Mouse (Mus musculus): ENCODE results near the gene Olfr576. TPM values are rescaled to one million over a fixed set of nuclear protein-coding genes. Genes with fewer than 3 reads are reported as not detected.

Olfr576 gene
- polyA plus RNA-seq, 1 experiment: not detected

GRCm38 (mm10) chr7:102948167-102948566, 14.3 kb upstream of the Olfr576 start, which contains the start of gene Olfr574:
Gene Olfr574 (plus strand): TSS chr7:102948467.
- no peak for TF ChIP-seq TCF3 (IDR thresholded peaks at IDR 0.05; ENCODE audit: insufficient read length, low read depth)
- H3K79me2 ChIP-seq (ENCODE audit: control insufficient read depth, insufficient read depth): no peaks in the 10 kb centered on the region
- no peaks in the 10 kb centered on the region for H3K36me3 ChIP-seq (ENCODE audit: control insufficient read depth, insufficient read depth)
- no peak within 1 kb of the TSS for H3ac ChIP-seq (ENCODE audit: control insufficient read depth, insufficient read length)
- H3K27me3 ChIP-seq (ENCODE audit: control insufficient read depth, insufficient read depth, insufficient read length): no peaks in the 10 kb centered on the region
- no peak within 1 kb of the TSS for H3K4me2 ChIP-seq (ENCODE audit: low read depth)
- H3K4me3 ChIP-seq: no peak within 1 kb of the TSS

GRCm38 (mm10) chr7:102950732-102951131, 11.7 kb upstream of the Olfr576 start:
- H3K79me2 ChIP-seq (ENCODE audit: control insufficient read depth, insufficient read depth): no peaks in the 10 kb centered on the region
- no peak overlapping the region for H3K4me3 ChIP-seq
- no peak overlapping the region for H3K4me2 ChIP-seq (ENCODE audit: low read depth)
- H3K36me3 ChIP-seq (ENCODE audit: control insufficient read depth, insufficient read depth): no peaks in the 10 kb centered on the region
- TF ChIP-seq USF1 (IDR thresholded peaks at IDR 0.05; ENCODE audit: low read depth) (no peak), POLR2AphosphoS2 (IDR thresholded peaks at IDR 0.05; ENCODE audit: insufficient read length, low read depth) (no peak), REST (IDR thresholded peaks at IDR 0.05; ENCODE audit: insufficient read depth, insufficient read length) (no peak), MYOG (IDR thresholded peaks at IDR 0.05; ENCODE audit: control insufficient read depth in 1 of 3, insufficient read depth in 1 of 3, insufficient read length in 2 of 3, low read depth in 2 of 3) (no peak)
- H3K27me3 ChIP-seq (ENCODE audit: control insufficient read depth, insufficient read depth, insufficient read length): no peaks in the 10 kb centered on the region
- no peak overlapping the region for H3ac ChIP-seq (ENCODE audit: control insufficient read depth, insufficient read length)

GRCm38 (mm10) chr7:102958137-102958536, 4.3 kb upstream of the Olfr576 start:
- no peaks in the 10 kb centered on the region for H3K36me3 ChIP-seq (ENCODE audit: control insufficient read depth, insufficient read depth)
- H3K4me3 ChIP-seq: no peak overlapping the region
- no peaks in the 10 kb centered on the region for H3K79me2 ChIP-seq (ENCODE audit: control insufficient read depth, insufficient read depth)
- H3K4me2 ChIP-seq (ENCODE audit: low read depth): no peak overlapping the region
- TF ChIP-seq MAX (IDR thresholded peaks at IDR 0.05; ENCODE audit: low read depth) (no peak), POLR2AphosphoS2 (IDR thresholded peaks at IDR 0.05; ENCODE audit: insufficient read length, low read depth) (no peak), USF1 (IDR thresholded peaks at IDR 0.05; ENCODE audit: low read depth) (no peak), SRF (IDR thresholded peaks at IDR 0.05; ENCODE audit: control insufficient read depth, insufficient read length, low read depth) (no peak), MYOD1 (IDR thresholded peaks at IDR 0.05; ENCODE audit: control insufficient read depth in 1 of 3, insufficient read length in 2 of 3, low read depth in 2 of 3) (no peak), POLR2A (IDR thresholded peaks at IDR 0.05; ENCODE audit: insufficient read length, low read depth) (no peak), E2F4 (IDR thresholded peaks at IDR 0.05; ENCODE audit: insufficient read depth) (no peak), REST (IDR thresholded peaks at IDR 0.05; ENCODE audit: insufficient read depth, insufficient read length) (no peak), TCF12 (IDR thresholded peaks at IDR 0.05; ENCODE audit: insufficient read depth, poor library complexity, severe bottlenecking) (no peak), MYOG (IDR thresholded peaks at IDR 0.05; ENCODE audit: control insufficient read depth in 1 of 3, insufficient read depth in 1 of 3, insufficient read length in 2 of 3, low read depth in 2 of 3) (no peak), TCF3 (IDR thresholded peaks at IDR 0.05; ENCODE audit: insufficient read length, low read depth) (no peak)
- no peak overlapping the region for H3ac ChIP-seq (ENCODE audit: control insufficient read depth, insufficient read length)
- H3K27me3 ChIP-seq (ENCODE audit: control insufficient read depth, insufficient read depth, insufficient read length): no peaks in the 10 kb centered on the region

- no peak within 1 kb of the TSS for H3K4me2 ChIP-seq (ENCODE audit: low read depth)
- H3K4me3 ChIP-seq: no peak within 1 kb of the TSS
- H3K79me2 ChIP-seq (ENCODE audit: control insufficient read depth, insufficient read depth): no peaks in the 10 kb centered on the region
- no peak for TF ChIP-seq SRF (IDR thresholded peaks at IDR 0.05; ENCODE audit: control insufficient read depth, insufficient read length, low read depth)
- no peak for TF ChIP-seq POLR2AphosphoS2 (IDR thresholded peaks at IDR 0.05; ENCODE audit: insufficient read length, low read depth)
- no peak for TF ChIP-seq REST (IDR thresholded peaks at IDR 0.05; ENCODE audit: insufficient read depth, insufficient read length)
- TF ChIP-seq MYOG (IDR thresholded peaks at IDR 0.05; ENCODE audit: control insufficient read depth in 1 of 3, insufficient read depth in 1 of 3, insufficient read length in 2 of 3, low read depth in 2 of 3): no peak
- TF ChIP-seq MAX (IDR thresholded peaks at IDR 0.05; ENCODE audit: low read depth): no peak
- TF ChIP-seq POLR2A (IDR thresholded peaks at IDR 0.05; ENCODE audit: insufficient read length, low read depth): no peak
- no peaks in the 10 kb centered on the region for H3K36me3 ChIP-seq (ENCODE audit: control insufficient read depth, insufficient read depth)
- H3K27me3 ChIP-seq (ENCODE audit: control insufficient read depth, insufficient read depth, insufficient read length): no peaks in the 10 kb centered on the region
- no peak within 1 kb of the TSS for H3ac ChIP-seq (ENCODE audit: control insufficient read depth, insufficient read length)
These were observed 3.9 kb upstream of the Olfr576 start, which contains the start of gene Olfr575 for GRCm38 (mm10) chr7:102958593-102958992. Gene Olfr575 (minus strand): TSS chr7:102958775.

GRCm38 (mm10) chr7:102974399-102974798, 11.9 kb downstream of the Olfr576 start:
- Histone ChIP-seq H3K4me3 (no peak overlapping the region), H3K36me3 (ENCODE audit: control insufficient read depth, insufficient read depth) (no peaks in the 10 kb centered on the region), H3K27me3 (ENCODE audit: control insufficient read depth, insufficient read depth, insufficient read length) (no peaks in the 10 kb centered on the region), H3ac (ENCODE audit: control insufficient read depth, insufficient read length) (no peak overlapping the region), H3K79me2 (ENCODE audit: control insufficient read depth, insufficient read depth) (no peaks in the 10 kb centered on the region), H3K4me2 (ENCODE audit: low read depth) (no peak overlapping the region)
- TF ChIP-seq POLR2A (IDR thresholded peaks at IDR 0.05; ENCODE audit: insufficient read length, low read depth) (no peak), CEBPB (IDR thresholded peaks at IDR 0.05; ENCODE audit: insufficient read depth, poor library complexity, severe bottlenecking) (no peak), TCF3 (IDR thresholded peaks at IDR 0.05; ENCODE audit: insufficient read length, low read depth) (no peak), REST (IDR thresholded peaks at IDR 0.05; ENCODE audit: insufficient read depth, insufficient read length) (no peak), TCF12 (IDR thresholded peaks at IDR 0.05; ENCODE audit: insufficient read depth, poor library complexity, severe bottlenecking) (no peak), MAX (IDR thresholded peaks at IDR 0.05; ENCODE audit: low read depth) (no peak), MYOD1 (IDR thresholded peaks at IDR 0.05; ENCODE audit: control insufficient read depth in 1 of 3, insufficient read length in 2 of 3, low read depth in 2 of 3) (no peak), E2F4 (IDR thresholded peaks at IDR 0.05; ENCODE audit: insufficient read depth) (no peak), SRF (IDR thresholded peaks at IDR 0.05; ENCODE audit: control insufficient read depth, insufficient read length, low read depth) (no peak), POLR2AphosphoS2 (IDR thresholded peaks at IDR 0.05; ENCODE audit: insufficient read length, low read depth) (no peak), MYOG (IDR thresholded peaks at IDR 0.05; ENCODE audit: control insufficient read depth in 1 of 3, insufficient read depth in 1 of 3, insufficient read length in 2 of 3, low read depth in 2 of 3) (no peak)
